Mouse (Mus musculus) brain, embryonic 14.5 days (tissue): ENCODE results near the gene Plekhg1.

ENCODE experiments used
- CTCF ChIP-seq: fragments of 200-500 bp; IDR thresholded peaks from 2 replicates; pipeline ENCODE4 v1.5.1; 2012; ENCODE audit warnings: inconsistent platforms, mild to moderate bottlenecking, moderate library complexity, borderline replicate concordance; ENCODE audit not compliant: insufficient read depth, insufficient read length; ENCODE audit errors: extremely low read depth
- POLR2A ChIP-seq: fragments of 200-500 bp; IDR thresholded peaks from 2 replicates; pipeline ENCODE4 v1.6.1; 2012; ENCODE audit warnings: mild to moderate bottlenecking, inconsistent platforms, borderline replicate concordance; ENCODE audit not compliant: poor library complexity, insufficient read depth, insufficient read length, severe bottlenecking; ENCODE audit errors: extremely low read depth

GRCm38 (mm10) chr10:3700225-3701073, 39.7 kb upstream of the Plekhg1 start:
- TF ChIP-seq CTCF (no peak), POLR2A (no peak)
